Mouse (Mus musculus): ENCODE data around the gene Kctd17.

DNA sequence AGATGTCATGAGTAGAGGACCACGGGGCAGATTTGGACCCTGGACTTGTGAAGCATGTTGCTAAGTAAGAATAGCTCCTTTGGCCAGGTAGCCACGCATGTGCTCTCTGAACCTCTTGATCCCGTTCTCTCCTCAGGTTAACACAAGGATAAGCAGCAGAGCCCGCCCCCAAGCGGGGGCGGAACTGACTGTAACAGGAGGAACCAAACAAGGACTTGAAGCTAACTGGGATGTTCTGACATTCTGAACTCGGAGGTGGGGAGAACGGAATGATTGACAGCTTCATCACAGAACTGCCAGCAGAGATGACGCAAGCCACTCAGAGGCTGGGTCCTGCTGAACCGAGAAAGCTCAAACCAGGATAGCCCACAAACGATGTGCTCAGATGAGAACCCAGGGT is 3.9 kb upstream of the Kctd17 start:
- no peak for TF ChIP-seq CTCF (IDR thresholded peaks at IDR 0.05; ENCODE audit: low read depth)
- TF ChIP-seq EP300 (IDR thresholded peaks at IDR 0.05; ENCODE audit: low read depth): no peak
